Mouse (Mus musculus) MEL-GATA-1-ER (cell line): ENCODE data around the gene Sypl2.
A peak's percentile ranks its signal among the peaks of the same experiment; 100 is the strongest.

Experiments
- DNase-seq: peaks from one replicate; pipeline ENCODE4 v3.0.0-alpha.2; 2012; ENCODE audit warnings: low read depth; ENCODE audit errors: extremely low read depth

The Sypl2 gene

DNA sequence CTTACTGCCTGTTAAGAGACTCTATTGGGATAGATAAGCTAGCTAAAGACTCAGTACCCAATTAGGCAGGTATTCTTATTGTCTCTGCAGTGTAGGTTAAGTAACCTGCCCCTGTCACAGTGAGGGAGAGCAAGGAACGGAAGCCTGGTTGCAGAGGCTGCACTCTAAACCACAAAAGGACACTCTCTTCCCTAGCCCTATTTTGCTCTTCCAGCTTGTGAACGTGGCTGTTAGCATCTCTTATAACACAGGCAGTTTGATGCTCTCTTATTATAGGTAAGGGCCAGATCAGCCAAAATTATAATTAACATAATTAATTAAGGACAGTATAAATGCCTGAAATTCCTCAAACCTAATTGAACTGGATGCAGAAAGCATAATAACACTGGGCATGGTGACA is 45.9 kb downstream of the Sypl2 start:
- DNase-seq, result no peak

- no peak for DNase-seq
Observed at GRCm38 (mm10) chr3:108178756-108179715, 47.4 kb downstream of the Sypl2 start.

- no peak for DNase-seq
Observed at GRCm38 (mm10) chr3:108174672-108175531, 51.5 kb downstream of the Sypl2 start.

DNA sequence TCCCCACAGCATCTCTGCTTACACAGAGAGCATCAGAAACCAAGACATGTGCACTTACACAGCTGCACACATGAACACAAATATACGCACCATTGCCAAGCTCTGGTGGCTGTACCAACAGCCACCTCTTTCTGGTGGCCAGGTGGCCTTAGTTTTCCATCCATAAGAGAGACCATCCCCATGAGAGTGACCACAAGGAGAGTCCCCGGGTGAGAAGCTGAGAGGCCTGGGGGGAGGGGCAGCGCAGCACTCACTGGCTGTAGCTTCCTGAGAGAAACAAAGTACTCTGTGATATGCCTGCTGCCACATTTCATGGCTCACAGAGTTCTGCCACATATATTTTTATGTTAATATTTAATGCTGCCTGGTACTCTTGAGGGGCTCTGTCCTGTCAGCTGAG is 57.2 kb downstream of the Sypl2 start:
- no peak for DNase-seq

- DNase-seq, result no peak
Observed at GRCm38 (mm10) chr3:108167499-108167898, 58.9 kb downstream of the Sypl2 start.

- no peak for DNase-seq
Observed at GRCm38 (mm10) chr3:108166486-108167211, 59.8 kb downstream of the Sypl2 start.

- DNase-seq, result no peak
Observed at GRCm38 (mm10) chr3:108165532-108166315, 60.7 kb downstream of the Sypl2 start.

DNA sequence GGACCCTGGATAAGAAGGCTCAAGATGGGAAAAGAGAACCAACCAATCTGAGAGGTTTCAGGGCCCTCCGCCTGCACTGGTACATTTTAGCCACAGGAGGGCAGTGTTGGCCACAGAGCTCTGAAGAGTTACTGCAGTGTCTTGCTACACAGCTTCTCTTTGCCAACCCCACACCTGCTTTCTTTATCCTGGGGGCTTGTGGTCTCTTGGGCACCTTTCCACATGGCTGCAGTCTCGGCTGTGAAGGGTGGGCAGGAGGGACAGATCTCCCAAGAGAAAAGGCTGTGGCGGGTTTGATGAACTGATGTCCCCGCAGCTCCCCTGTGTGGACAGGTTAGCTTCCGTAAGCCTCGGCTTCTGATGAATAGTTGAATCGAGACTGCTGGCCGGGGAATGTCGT is 61.6 kb downstream of the Sypl2 start:
- DNase-seq, result peak; percentile 56

- DNase-seq, result no peak
Observed at GRCm38 (mm10) chr3:108164091-108164490, 62.4 kb downstream of the Sypl2 start.
